Comparison of ENCODE assay signal across 11 mouse cellular contexts in the genomic region with DNA sequence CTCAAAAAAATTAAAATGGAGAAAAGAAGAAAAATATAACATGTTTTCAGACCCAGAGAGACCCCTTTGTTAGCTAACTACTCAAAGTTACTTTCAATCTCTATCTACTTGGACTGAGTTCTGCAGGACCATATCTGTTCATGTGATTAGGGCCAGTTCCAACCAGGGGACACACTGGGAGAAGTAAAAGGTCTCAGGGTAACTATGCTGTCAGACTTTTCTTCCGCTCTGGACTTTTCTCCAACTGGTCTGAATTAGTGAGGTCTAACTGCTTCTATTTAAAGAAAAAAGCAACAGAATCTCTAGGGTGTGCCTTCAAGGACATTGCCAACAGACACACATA. TPM values are rescaled to one million over a fixed set of nuclear protein-coding genes. Genes with fewer than 3 reads are reported as not detected.
DNase-seq lines count a peak whose midpoint lies in the region; ATAC-seq and TF ChIP-seq lines count a peak whose summit lies in the region.
"Had no signal": no experiment of that assay in that cellular context is flagged by ENCODE, and none has a peak within 500 bp of the region (broad histone marks: within the 10 kb centered on the region; RNA-seq: fewer than 3 reads in every experiment).

No protein-coding gene starts in this region.

- ATAC-seq in hindbrain, postnatal 0 days: no peak
- ATAC-seq in neural tube, embryonic 13.5 days (ENCODE audit: low read depth): no peak
- ATAC-seq in frontal cortex, adult (ENCODE audit: low TSS enrichment): no peak; the same call in 1 of the 2 replicates

- H3K27me3 ChIP-seq in hindbrain, embryonic 10.5 days (ENCODE audit: insufficient read depth, poor library complexity, severe bottlenecking): peaks cover 40% of the 10 kb centered on the region
- no peaks in the 10 kb centered on the region for H3K27me3 ChIP-seq in hindbrain, postnatal 0 days (ENCODE audit: insufficient read depth, low read length)
- no peaks in the 10 kb centered on the region for H3K27me3 ChIP-seq in neural tube, embryonic 13.5 days
- H3K27me3 ChIP-seq in limb, embryonic 10.5 days (ENCODE audit: low read depth, poor library complexity, severe bottlenecking): no peaks in the 10 kb centered on the region

- no peak overlapping the region for H3K4me3 ChIP-seq in hindbrain, embryonic 10.5 days
- H3K4me3 ChIP-seq in hindbrain, postnatal 0 days (ENCODE audit: low read length): no peak overlapping the region
- no peak overlapping the region for H3K4me3 ChIP-seq in neural tube, embryonic 13.5 days
- no peak overlapping the region for H3K4me3 ChIP-seq in limb, embryonic 10.5 days
- H3K4me3 ChIP-seq: megakaryocyte, embryonic 14.5 days had no signal

- no peak for TF ChIP-seq CTCF in hindbrain, postnatal 0 days (IDR thresholded peaks at IDR 0.05; ENCODE audit: low read depth)

- DNase-seq in hindbrain, embryonic 10.5 days (ENCODE audit: low spot score): no peak
- no peak for DNase-seq in hindbrain, postnatal 0 days (ENCODE audit: low spot score)
- DNase-seq in neural tube, embryonic 10.5 days (ENCODE audit: extremely low spot score, low spot score): no peak
- no peak for DNase-seq in limb, embryonic 10.5 days (ENCODE audit: low spot score)
- DNase-seq in liver: no peak
- DNase-seq: adrenal gland, adult 2 months; cerebellum, adult 11 months had no signal

- H3K36me3 ChIP-seq in hindbrain, embryonic 10.5 days: no peaks in the 10 kb centered on the region
- H3K36me3 ChIP-seq in hindbrain, postnatal 0 days (ENCODE audit: insufficient read depth, low read length): no peaks in the 10 kb centered on the region
- H3K36me3 ChIP-seq in neural tube, embryonic 13.5 days: no peaks in the 10 kb centered on the region
- H3K36me3 ChIP-seq in limb, embryonic 10.5 days: no peaks in the 10 kb centered on the region
- H3K36me3 ChIP-seq: G1E had no signal

- H3K9ac ChIP-seq in hindbrain, postnatal 0 days (replicated peaks; ENCODE audit: low read length): no peak overlapping the region
- no peak overlapping the region for H3K9ac ChIP-seq in neural tube, embryonic 13.5 days

- WGBS in hindbrain, embryonic 10.5 days: 68% methylated on average over 1 of the region's 1 CpGs
- WGBS in hindbrain, postnatal 0 days: 31% methylated on average over 1 of the region's 1 CpGs
- WGBS in neural tube, embryonic 13.5 days: 72% methylated on average over 1 of the region's 1 CpGs
- WGBS in limb, embryonic 10.5 days: 36% methylated on average over 1 of the region's 1 CpGs

- H3K27ac ChIP-seq in hindbrain, embryonic 10.5 days: peak overlapping the region; percentile 82
- H3K27ac ChIP-seq in hindbrain, postnatal 0 days: no peak overlapping the region
- peak overlapping the region; percentile 86 for H3K27ac ChIP-seq in neural tube, embryonic 13.5 days (replicated peaks)
- peak overlapping the region; percentile 92 for H3K27ac ChIP-seq in limb, embryonic 10.5 days

- H3K4me1 ChIP-seq in hindbrain, embryonic 10.5 days (replicated peaks): peaks cover 32% of the 10 kb centered on the region
- peaks cover 6% of the 10 kb centered on the region; the same call in 1 of the 2 replicates for H3K4me1 ChIP-seq in hindbrain, postnatal 0 days (ENCODE audit: insufficient read depth, low read length)
- H3K4me1 ChIP-seq in neural tube, embryonic 13.5 days (replicated peaks): peaks cover 19% of the 10 kb centered on the region
- H3K4me1 ChIP-seq in limb, embryonic 10.5 days: peaks cover 38% of the 10 kb centered on the region

- no peak overlapping the region for H3K4me2 ChIP-seq in hindbrain, postnatal 0 days (ENCODE audit: low read depth, low read length)
- H3K4me2 ChIP-seq in neural tube, embryonic 13.5 days: no peak overlapping the region

- no peaks in the 10 kb centered on the region for H3K9me3 ChIP-seq in hindbrain, embryonic 10.5 days
- H3K9me3 ChIP-seq in hindbrain, postnatal 0 days (ENCODE audit: low read length): no peaks in the 10 kb centered on the region
- H3K9me3 ChIP-seq in neural tube, embryonic 13.5 days: no peaks in the 10 kb centered on the region; the same call in 1 of the 2 replicates
- no peaks in the 10 kb centered on the region for H3K9me3 ChIP-seq in limb, embryonic 10.5 days (replicated peaks)

RNA-seq across cellular contexts. Expression of a gene that starts 33.3 kb away (rescaled TPM):
- 12.7 and 15.5 TPM in 2 replicates for polyA plus RNA-seq in hindbrain, embryonic 10.5 days (2016; fragmentation: Nextera tagmentation; extraction: Ambion mirVana)
- 5.3 and 5.4 TPM in 2 replicates for total RNA-seq in hindbrain, postnatal 0 days (2014; rRNA removed)
- polyA plus RNA-seq in hindbrain, postnatal 0 days (2015; fragmentation: Nextera tagmentation; extraction: Ambion mirVana): 13.2 and 14.2 TPM in 2 replicates
- polyA plus RNA-seq in neural tube, embryonic 13.5 days (2015; fragmentation: Nextera tagmentation; extraction: Ambion mirVana): 27.8 and 30.3 TPM in 2 replicates
- 57.2 and 66.6 TPM in 2 replicates for polyA plus RNA-seq in limb, embryonic 10.5 days (2016; fragmentation: Nextera tagmentation; extraction: Ambion mirVana)
- polyA plus RNA-seq: G1E had no signal

RNA-seq across cellular contexts. Expression of a gene that starts 51.3 kb away (rescaled TPM):
- 8.1 and 8.9 TPM in 2 replicates for polyA plus RNA-seq in hindbrain, embryonic 10.5 days (2016; fragmentation: Nextera tagmentation; extraction: Ambion mirVana)
- 5.4 and 6.9 TPM in 2 replicates for total RNA-seq in hindbrain, postnatal 0 days (2014; rRNA removed)
- 3.5 and 3.7 TPM in 2 replicates for polyA plus RNA-seq in hindbrain, postnatal 0 days (2015; fragmentation: Nextera tagmentation; extraction: Ambion mirVana)
- 4.4 and 4.6 TPM in 2 replicates for polyA plus RNA-seq in neural tube, embryonic 13.5 days (2015; fragmentation: Nextera tagmentation; extraction: Ambion mirVana)
- 13.2 and 13.7 TPM in 2 replicates for polyA plus RNA-seq in limb, embryonic 10.5 days (2016; fragmentation: Nextera tagmentation; extraction: Ambion mirVana)
- polyA plus RNA-seq: G1E had no signal
